Mouse (Mus musculus) spleen, postnatal 36 days (tissue): ENCODE measurements around the gene Hsf3.
"Not testable (repeated sequence)": the region's sequence is repeated elsewhere in the genome, so short reads cannot be mapped to it uniquely, and the experiment has no call there.

ENCODE experiments used
- DNase-seq, 2 experiments: peaks; one replicate each; pipeline ENCODE4 v3.0.0; 2022; ENCODE audit warnings: low spot score in 2 of 2, mixed read lengths in 1 of 2

Hsf3 gene

DNA sequence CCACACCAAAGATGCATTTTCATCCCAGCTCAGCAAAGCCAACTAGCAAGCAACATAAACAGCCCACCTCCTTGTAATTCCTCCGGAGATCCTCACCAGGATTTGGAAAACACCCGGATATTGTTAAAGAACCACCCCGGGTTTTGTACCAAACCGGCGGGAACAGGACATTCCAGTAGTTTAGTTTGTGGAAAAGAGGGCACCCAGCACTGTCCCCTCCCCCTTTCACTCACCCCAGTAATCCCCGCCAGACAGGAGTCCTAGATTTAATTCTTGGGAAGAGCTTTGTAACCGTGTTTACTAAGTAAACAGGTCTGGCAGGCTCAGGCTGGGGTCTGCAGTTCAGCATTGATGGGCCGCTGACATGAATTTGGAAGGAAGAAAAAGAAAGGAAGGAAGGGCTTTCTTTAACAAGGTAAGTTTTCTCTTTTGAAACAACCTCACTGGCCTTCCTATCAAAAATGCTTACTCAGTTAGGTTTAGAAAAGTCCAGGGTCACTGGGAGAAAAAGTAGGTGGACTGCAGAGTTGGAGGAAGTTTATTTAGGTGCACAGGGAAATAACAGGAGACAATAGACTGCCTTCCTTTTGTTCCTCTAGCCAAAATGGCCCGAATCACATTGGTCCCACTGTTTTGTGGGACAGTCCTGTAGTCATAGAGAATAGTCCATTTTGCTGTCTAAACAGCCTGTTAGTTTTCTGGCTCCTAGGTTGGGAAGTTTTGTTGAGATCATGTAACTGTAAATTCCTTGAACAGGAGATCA, at the start of gene Hsf3:
Hsf3 (minus strand) TSS at position 94 of the 763 bp plus-strand sequence.
- DNase-seq: no peak

DNA sequence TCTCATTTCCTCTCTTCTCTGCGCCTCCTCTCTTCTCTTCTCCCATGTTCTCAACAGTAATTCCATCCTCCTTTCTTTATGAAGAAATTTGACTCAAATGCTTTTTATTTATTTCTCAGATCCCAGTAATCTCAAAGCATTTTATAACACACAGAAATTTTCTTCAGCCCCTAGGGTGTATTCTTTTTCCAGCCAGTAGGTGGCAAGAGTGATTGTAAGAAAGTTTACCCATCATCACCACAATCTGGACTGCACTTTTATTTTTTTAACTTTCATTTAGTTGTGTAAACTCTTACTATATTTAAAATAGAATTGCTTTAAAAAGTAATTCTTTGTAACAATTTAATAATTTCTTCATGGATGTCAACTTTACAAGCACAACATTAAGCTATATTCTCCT, 45.5 kb upstream of the Hsf3 start:
- DNase-seq: no peak

DNA sequence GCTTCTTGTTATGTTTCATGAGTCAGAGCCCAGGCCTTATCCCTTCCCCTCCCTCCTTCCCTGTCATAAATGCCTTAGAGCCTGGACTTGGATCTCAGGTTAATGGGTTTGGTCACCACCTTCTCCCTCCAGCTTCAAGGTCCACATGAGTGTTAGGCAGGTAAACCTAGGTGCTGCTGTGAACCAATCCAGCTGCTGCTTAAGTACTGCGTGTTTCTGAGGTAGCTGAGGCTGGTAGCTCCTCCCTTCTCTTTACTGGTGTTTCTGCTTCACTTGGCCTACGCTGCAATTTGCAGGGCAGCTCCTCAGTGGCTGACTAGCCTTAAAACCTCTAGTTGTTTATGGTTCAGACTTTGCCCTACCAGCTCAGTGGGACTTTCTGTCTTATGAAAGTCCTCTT, 945 bp downstream of the Hsf3 start, which contains the start of gene Heph:
Heph (plus strand) TSS at position 211 of the 400 bp plus-strand sequence.
- no peak for DNase-seq

- no peak for DNase-seq
Observed at GRCm38 (mm10) chrX:96419383-96419782, 36.7 kb downstream of the Hsf3 start.

DNA sequence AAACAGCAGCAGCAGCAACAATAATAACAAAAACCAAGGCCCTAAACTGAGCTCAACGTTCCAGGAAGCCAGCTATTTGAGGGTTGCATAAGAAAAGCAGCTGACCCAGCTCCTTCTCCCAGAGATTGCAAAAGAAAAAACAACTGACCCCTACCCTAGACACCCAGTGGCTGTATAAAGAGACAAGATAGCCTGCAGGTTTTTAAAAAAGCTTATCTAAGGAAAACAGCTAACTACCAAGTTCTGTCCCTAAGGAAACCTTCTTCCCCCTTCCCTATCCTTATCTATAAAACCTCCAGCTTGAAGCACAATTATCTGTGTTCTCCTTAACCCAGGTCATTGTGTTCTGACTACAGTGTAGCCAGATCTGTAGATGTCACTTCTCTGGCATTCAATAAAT, 38.4 kb downstream of the Hsf3 start:
- DNase-seq: no peak

GRCm38 (mm10) chrX:96416970-96417369, 39.1 kb downstream of the Hsf3 start:
- DNase-seq: no peak

- DNase-seq: not testable (repeated sequence)
Observed at GRCm38 (mm10) chrX:96415351-96415750, 40.7 kb downstream of the Hsf3 start.

DNA sequence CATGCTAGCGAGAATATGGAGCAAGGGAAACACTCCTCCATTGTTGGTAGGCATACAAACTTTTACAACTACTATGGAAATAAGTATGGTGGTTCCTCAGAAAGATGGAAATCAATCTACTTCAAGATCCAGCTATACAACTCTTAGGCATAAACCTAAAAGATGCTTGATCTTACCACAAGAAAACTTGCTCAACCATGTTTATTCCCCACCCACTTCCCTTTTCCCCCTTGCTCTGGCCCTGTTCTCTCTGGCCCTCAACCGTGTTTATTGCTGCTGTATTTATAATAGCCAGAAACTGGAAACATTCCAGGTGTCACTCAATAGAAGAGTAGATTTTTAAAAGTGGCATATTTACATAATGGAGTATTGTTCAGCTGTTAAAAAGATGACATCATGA, 117.0 kb downstream of the Hsf3 start:
- DNase-seq: no peak

- DNase-seq: peak; percentile 4 to 5
Observed at GRCm38 (mm10) chrX:96329764-96330163, 126.3 kb downstream of the Hsf3 start.

GRCm38 (mm10) chrX:96293338-96293737, 162.8 kb downstream of the Hsf3 start, which contains the start of gene Vsig4:
Gene Vsig4, minus strand, starts transcription at chrX:96293438.
- DNase-seq: no peak

GRCm38 (mm10) chrX:96256509-96256908, 199.6 kb downstream of the Hsf3 start:
- DNase-seq: no peak
